ENCODE assay signal across 10 mouse cellular contexts in genomic region chrX:136993641-136994040, GRCm38 (mm10). TPM values are rescaled to one million over a fixed set of nuclear protein-coding genes. Genes with fewer than 3 reads are reported as not detected.
DNase-seq lines count a peak whose midpoint lies in the region; ATAC-seq and TF ChIP-seq lines count a peak whose summit lies in the region.
"Had no signal": no experiment of that assay in that cellular context is flagged by ENCODE, and none has a peak within 500 bp of the region (broad histone marks: within the 10 kb centered on the region; RNA-seq: fewer than 3 reads in every experiment).

No protein-coding gene starts in this region.

- H3K4me3 ChIP-seq in heart, embryonic 13.5 days = peak overlapping the region; percentile 52
- peak overlapping the region; percentile 49; the same call in 1 of the 2 replicates for H3K4me3 ChIP-seq in ES-Bruce4 (ENCODE audit: low read depth, low read length)
- H3K4me3 ChIP-seq in embryonic facial prominence, embryonic 15.5 days (replicated peaks) = peak overlapping the region; percentile 44
- H3K4me3 ChIP-seq in limb, embryonic 15.5 days = peak overlapping the region; percentile 45

- no peak for TF ChIP-seq CTCF in ES-Bruce4 (IDR thresholded peaks at IDR 0.05; ENCODE audit: low read depth, low read length)

- H3K4me1 ChIP-seq in heart, embryonic 13.5 days = no peaks in the 10 kb centered on the region
- H3K4me1 ChIP-seq in ES-Bruce4 (ENCODE audit: control insufficient read depth, insufficient read depth, low read length) = no peaks in the 10 kb centered on the region
- no peaks in the 10 kb centered on the region for H3K4me1 ChIP-seq in embryonic facial prominence, embryonic 15.5 days
- no peaks in the 10 kb centered on the region for H3K4me1 ChIP-seq in limb, embryonic 15.5 days

- no peaks in the 10 kb centered on the region for H3K36me3 ChIP-seq in heart, embryonic 13.5 days
- no peaks in the 10 kb centered on the region for H3K36me3 ChIP-seq in ES-Bruce4 (ENCODE audit: control insufficient read depth, insufficient read depth, low read length, poor library complexity, severe bottlenecking)
- no peaks in the 10 kb centered on the region for H3K36me3 ChIP-seq in embryonic facial prominence, embryonic 15.5 days
- H3K36me3 ChIP-seq in limb, embryonic 15.5 days = no peaks in the 10 kb centered on the region

- peaks cover 50% of the 10 kb centered on the region for H3K27me3 ChIP-seq in heart, embryonic 13.5 days (replicated peaks)
- no peaks in the 10 kb centered on the region; the same call in 1 of the 2 replicates for H3K27me3 ChIP-seq in ES-Bruce4 (ENCODE audit: control insufficient read depth, insufficient read depth, low read length, poor library complexity, severe bottlenecking)
- H3K27me3 ChIP-seq in embryonic facial prominence, embryonic 15.5 days = peaks cover 12% of the 10 kb centered on the region
- peaks cover 29% of the 10 kb centered on the region; the same call in 1 of the 2 replicates for H3K27me3 ChIP-seq in limb, embryonic 15.5 days

- no peak overlapping the region for H3K9ac ChIP-seq in heart, embryonic 13.5 days
- peak overlapping the region; percentile 22; the same call in 1 of the 2 replicates for H3K9ac ChIP-seq in ES-Bruce4 (ENCODE audit: low read depth, poor library complexity, severe bottlenecking)
- H3K9ac ChIP-seq in embryonic facial prominence, embryonic 15.5 days = no peak overlapping the region
- H3K9ac ChIP-seq in limb, embryonic 15.5 days = no peak overlapping the region

- no peaks in the 10 kb centered on the region for H3K9me3 ChIP-seq in heart, embryonic 13.5 days
- no peaks in the 10 kb centered on the region for H3K9me3 ChIP-seq in ES-Bruce4 (replicated peaks; ENCODE audit: control insufficient read depth, insufficient read depth, low read length, poor library complexity, severe bottlenecking)
- H3K9me3 ChIP-seq in embryonic facial prominence, embryonic 15.5 days (replicated peaks) = no peaks in the 10 kb centered on the region
- no peaks in the 10 kb centered on the region for H3K9me3 ChIP-seq in limb, embryonic 15.5 days

- H3K27ac ChIP-seq in heart, embryonic 13.5 days (replicated peaks) = no peak overlapping the region
- H3K27ac ChIP-seq in ES-Bruce4 (ENCODE audit: insufficient read depth, low read length) = no peak overlapping the region
- no peak overlapping the region for H3K27ac ChIP-seq in embryonic facial prominence, embryonic 15.5 days (replicated peaks)
- H3K27ac ChIP-seq in limb, embryonic 15.5 days = no peak overlapping the region

- no peak for ATAC-seq in heart, embryonic 13.5 days (ENCODE audit: extremely low read depth, insufficient number of reproducible peaks, low FRiP score, low TSS enrichment)
- no peak for ATAC-seq in embryonic facial prominence, embryonic 15.5 days (ENCODE audit: insufficient number of reproducible peaks, low FRiP score, low TSS enrichment, low read depth)
- no peak for ATAC-seq in limb, embryonic 15.5 days (ENCODE audit: insufficient number of reproducible peaks, low FRiP score, low TSS enrichment, low read depth)

- H3K4me2 ChIP-seq in heart, embryonic 13.5 days = peak overlapping the region; percentile 69
- H3K4me2 ChIP-seq in embryonic facial prominence, embryonic 15.5 days (replicated peaks) = peak overlapping the region; percentile 60
- H3K4me2 ChIP-seq in limb, embryonic 15.5 days = peak overlapping the region; percentile 59

- DNase-seq in heart, adult 8-10 months (ENCODE audit: low spot score) = no peak
- no peak for DNase-seq in gastrocnemius, postnatal 4 days (ENCODE audit: low spot score in 2 of 2)
- DNase-seq in urinary bladder, postnatal 14 days (ENCODE audit: low spot score) = no peak
- no peak for DNase-seq in kidney, adult 11 months

- WGBS in heart, embryonic 13.5 days = 28% methylated on average over 14 of the region's 14 CpGs
- 38% methylated on average over 13 of the region's 14 CpGs for WGBS in embryonic facial prominence, embryonic 15.5 days
- 31% methylated on average over 14 of the region's 14 CpGs for WGBS in limb, embryonic 15.5 days

- TF ChIP-seq EP300 in ES-Bruce4 (IDR thresholded peaks at IDR 0.05; ENCODE audit: insufficient read depth, low read depth, low read length) = no peak

- no peak for TF ChIP-seq POLR2A in ES-Bruce4 (IDR thresholded peaks at IDR 0.05; ENCODE audit: insufficient read depth, low read length)

RNA-seq across cellular contexts. Expression of gene Zcchc18, which starts 0.7 kb away (rescaled TPM):
- polyA plus RNA-seq in heart, embryonic 13.5 days (2015; fragmentation: Nextera tagmentation; extraction: Ambion mirVana) = 3.2 and 4.1 TPM in 2 replicates
- total RNA-seq in heart, adult 8-10 months (2022) = under 1 TPM in 3 of 4 experiments, not detected in 1; 0.12 to 0.29 (median 0.13) TPM
- 2.2 and 2.4 TPM in 2 replicates for polyA plus RNA-seq in ES-Bruce4 (2011; ENCODE audit: insufficient read depth, insufficient read length, low read depth, missing spikeins)
- 15.0 and 18.9 TPM in 2 replicates for polyA plus RNA-seq in embryonic facial prominence, embryonic 15.5 days (2015; fragmentation: Nextera tagmentation; extraction: Ambion mirVana)
- 13.8 and 16.3 TPM in 2 replicates for polyA plus RNA-seq in limb, embryonic 15.5 days (2015; fragmentation: Nextera tagmentation; extraction: Ambion mirVana)
- total RNA-seq in gastrocnemius, postnatal 4 days (2021) = under 1 TPM; 0.22 to 0.39 TPM

RNA-seq across cellular contexts. Expression of gene Tmsb15b1, which starts 17.0 kb away (rescaled TPM):
- polyA plus RNA-seq in heart, embryonic 13.5 days (2015; fragmentation: Nextera tagmentation; extraction: Ambion mirVana) = 11.6 and 14.9 TPM in 2 replicates
- not detected for total RNA-seq in heart, adult 8-10 months (2022)
- polyA plus RNA-seq in ES-Bruce4 (2011; ENCODE audit: insufficient read depth, insufficient read length, low read depth, missing spikeins) = 38.2 and 38.7 TPM in 2 replicates
- polyA plus RNA-seq in embryonic facial prominence, embryonic 15.5 days (2015; fragmentation: Nextera tagmentation; extraction: Ambion mirVana) = 28.7 and 33.6 TPM in 2 replicates
- 17.3 and 23.6 TPM in 2 replicates for polyA plus RNA-seq in limb, embryonic 15.5 days (2015; fragmentation: Nextera tagmentation; extraction: Ambion mirVana)
- 1 to 10 TPM; 1.5 to 5.1 TPM for total RNA-seq in gastrocnemius, postnatal 4 days (2021)
- total RNA-seq: MEL had no signal

RNA-seq across cellular contexts. Expression of gene Tmsb15l, which starts 17.0 kb away (rescaled TPM):
- polyA plus RNA-seq in heart, embryonic 13.5 days (2015; fragmentation: Nextera tagmentation; extraction: Ambion mirVana) = 2.0 and 2.7 TPM in 2 replicates
- not detected for total RNA-seq in heart, adult 8-10 months (2022)
- 1.4 TPM in 1 of 2 replicates, not detected in the other for polyA plus RNA-seq in ES-Bruce4 (2011; ENCODE audit: insufficient read depth, insufficient read length, low read depth, missing spikeins)
- 3.7 and 3.9 TPM in 2 replicates for polyA plus RNA-seq in embryonic facial prominence, embryonic 15.5 days (2015; fragmentation: Nextera tagmentation; extraction: Ambion mirVana)
- 4.0 and 5.2 TPM in 2 replicates for polyA plus RNA-seq in limb, embryonic 15.5 days (2015; fragmentation: Nextera tagmentation; extraction: Ambion mirVana)
- under 1 TPM in 1 of 2 experiments, not detected in 1; 0.78 TPM for total RNA-seq in gastrocnemius, postnatal 4 days (2021)
- total RNA-seq: MEL had no signal

RNA-seq across cellular contexts. Expression of gene Tmsb15b2, which starts 18.3 kb away (rescaled TPM):
- 16.5 and 17.7 TPM in 2 replicates for polyA plus RNA-seq in heart, embryonic 13.5 days (2015; fragmentation: Nextera tagmentation; extraction: Ambion mirVana)
- total RNA-seq in heart, adult 8-10 months (2022) = 1 to 10 TPM in 2 of 4 experiments, under 1 TPM in 1, not detected in 1; 0.90 to 1.6 (median 1.4) TPM
- 24.3 and 34.1 TPM in 2 replicates for polyA plus RNA-seq in ES-Bruce4 (2011; ENCODE audit: insufficient read depth, insufficient read length, low read depth, missing spikeins)
- 45.0 and 55.7 TPM in 2 replicates for polyA plus RNA-seq in embryonic facial prominence, embryonic 15.5 days (2015; fragmentation: Nextera tagmentation; extraction: Ambion mirVana)
- 38.3 and 41.4 TPM in 2 replicates for polyA plus RNA-seq in limb, embryonic 15.5 days (2015; fragmentation: Nextera tagmentation; extraction: Ambion mirVana)
- total RNA-seq in gastrocnemius, postnatal 4 days (2021) = 10 to 100 TPM in 1 of 2 experiments, 1 to 10 TPM in 1; 5.6 to 22.0 TPM
- total RNA-seq: MEL had no signal
- polyA plus RNA-seq: gonadal fat pad, adult 2 months had no signal

RNA-seq across cellular contexts. Expression of gene Slc25a53, which starts 44.5 kb away (rescaled TPM):
- 5.6 and 6.4 TPM in 2 replicates for polyA plus RNA-seq in heart, embryonic 13.5 days (2015; fragmentation: Nextera tagmentation; extraction: Ambion mirVana)
- total RNA-seq in heart, adult 8-10 months (2022) = 1 to 10 TPM; 1.8 to 4.0 (median 2.7) TPM
- 11.6 and 14.0 TPM in 2 replicates for polyA plus RNA-seq in ES-Bruce4 (2011; ENCODE audit: insufficient read depth, insufficient read length, low read depth, missing spikeins)
- polyA plus RNA-seq in embryonic facial prominence, embryonic 15.5 days (2015; fragmentation: Nextera tagmentation; extraction: Ambion mirVana) = 9.4 and 10.1 TPM in 2 replicates
- 9.8 and 11.2 TPM in 2 replicates for polyA plus RNA-seq in limb, embryonic 15.5 days (2015; fragmentation: Nextera tagmentation; extraction: Ambion mirVana)
- 1 to 10 TPM; 5.9 to 8.3 TPM for total RNA-seq in gastrocnemius, postnatal 4 days (2021)
